10 mouse cellular contexts compared by ENCODE assay signal in the genomic region with DNA sequence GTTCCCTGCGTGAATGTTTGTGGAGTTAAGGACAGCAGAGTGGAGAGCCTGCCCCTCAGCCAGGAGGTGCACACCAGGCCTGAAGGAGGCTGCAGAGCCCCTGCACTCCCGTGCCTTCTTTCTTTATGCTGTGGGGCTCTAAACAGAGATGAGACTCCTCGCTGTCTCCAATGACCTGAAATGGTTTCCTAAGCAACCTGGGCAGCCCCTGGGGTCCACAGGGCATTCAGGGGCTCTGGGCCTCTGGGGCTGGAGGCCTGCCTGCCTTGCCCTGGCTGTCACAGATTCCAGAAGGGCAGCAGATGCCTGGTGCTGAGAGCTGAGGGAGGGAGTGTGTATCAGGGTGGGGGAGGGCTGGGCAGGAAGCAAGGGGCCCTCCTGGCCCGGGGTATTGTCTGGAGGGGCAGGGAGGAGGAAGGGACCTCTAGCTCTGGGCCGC. TPM values are rescaled to one million over a fixed set of nuclear protein-coding genes. Genes with fewer than 3 reads are reported as not detected.
A peak's percentile ranks its signal among the peaks of the same experiment; 100 is the strongest.
DNase-seq lines count a peak whose midpoint lies in the region; ATAC-seq lines count a peak whose summit lies in the region.
"Had no signal": no experiment of that assay in that cellular context is flagged by ENCODE, and none has a peak within 500 bp of the region (broad histone marks: within the 10 kb centered on the region; RNA-seq: fewer than 3 reads in every experiment).

No protein-coding gene starts in this region.

- H3K9me3 ChIP-seq in embryonic facial prominence, embryonic 10.5 days, result peaks cover 3% of the 10 kb centered on the region; the same call in 1 of the 2 replicates
- no peaks in the 10 kb centered on the region for H3K9me3 ChIP-seq in hindbrain, embryonic 11.5 days (ENCODE audit: control insufficient read depth, low read length)
- 0 out of 2 replicates have a peak, but pooled peaks cover 2% of the 10 kb centered on the region for H3K9me3 ChIP-seq in neural tube, embryonic 11.5 days (ENCODE audit: control insufficient read depth, low read length)

- 0 out of 2 replicates have a peak, but pooled peaks cover 5% of the 10 kb centered on the region for H3K27me3 ChIP-seq in embryonic facial prominence, embryonic 10.5 days (replicated peaks; ENCODE audit: low read depth, poor library complexity, severe bottlenecking)
- H3K27me3 ChIP-seq in hindbrain, embryonic 11.5 days (ENCODE audit: control insufficient read depth, insufficient read depth, low read length), result no peaks in the 10 kb centered on the region
- no peaks in the 10 kb centered on the region for H3K27me3 ChIP-seq in neural tube, embryonic 11.5 days (ENCODE audit: control insufficient read depth, insufficient read depth, low read length)

- no peak overlapping the region for H3K4me2 ChIP-seq in hindbrain, embryonic 11.5 days (replicated peaks; ENCODE audit: low read depth, low read length)
- H3K4me2 ChIP-seq in neural tube, embryonic 11.5 days (ENCODE audit: low read depth), result no peak overlapping the region

- H3K4me1 ChIP-seq in embryonic facial prominence, embryonic 10.5 days, result peaks cover 20% of the 10 kb centered on the region
- H3K4me1 ChIP-seq in hindbrain, embryonic 11.5 days (replicated peaks; ENCODE audit: control insufficient read depth, insufficient read depth, low read length), result peaks cover 11% of the 10 kb centered on the region
- H3K4me1 ChIP-seq in neural tube, embryonic 11.5 days (ENCODE audit: control insufficient read depth, insufficient read depth, low read length), result peaks cover 14% of the 10 kb centered on the region

- WGBS in embryonic facial prominence, embryonic 10.5 days, result 5% methylated on average over 5 of the region's 5 CpGs
- 1% methylated on average over 5 of the region's 5 CpGs for whole genome bisulfite sequencing in hindbrain, embryonic 11.5 days
- 4% methylated on average over 5 of the region's 5 CpGs for WGBS in neural tube, embryonic 11.5 days

- H3K27ac ChIP-seq in embryonic facial prominence, embryonic 10.5 days (replicated peaks), result peak overlapping the region; percentile 85
- peak overlapping the region; percentile 75 for H3K27ac ChIP-seq in hindbrain, embryonic 11.5 days (ENCODE audit: low read depth, low read length)
- peak overlapping the region; percentile 71 for H3K27ac ChIP-seq in neural tube, embryonic 11.5 days (ENCODE audit: low read depth, low read length)

- intact Hi-C loops in left cerebral cortex, postnatal 4 days (cut with DNase I), result no loop called here

- H3K9ac ChIP-seq in hindbrain, embryonic 11.5 days (ENCODE audit: low read depth, low read length), result peak overlapping the region; percentile 44
- H3K9ac ChIP-seq in neural tube, embryonic 11.5 days (ENCODE audit: low read length), result peak overlapping the region; percentile 27; the same call in 1 of the 2 replicates
- H3K9ac ChIP-seq: liver, postnatal 0 days had no signal

- peak; percentile 67 for DNase-seq in left cerebral cortex, postnatal 4 days
- DNase-seq in left cerebral cortex, adult 11 months (ENCODE audit: low spot score), result no peak
- peak; percentile 72 for DNase-seq in embryonic facial prominence, embryonic 10.5 days (ENCODE audit: low spot score)
- peak; percentile 67 for DNase-seq in hindbrain, embryonic 11.5 days (ENCODE audit: low spot score)
- peak; percentile 54 for DNase-seq in neural tube, embryonic 11.5 days (ENCODE audit: low spot score)
- DNase-seq in layer of hippocampus, adult 9-10 months (ENCODE audit: low spot score), result no peak
- no peak for DNase-seq in frontal cortex, adult 2 months (ENCODE audit: extremely low spot score in 1 of 2, low spot score in 1 of 2)
- DNase-seq: liver, postnatal 0 days had no signal

- ATAC-seq in hindbrain, embryonic 11.5 days (ENCODE audit: low FRiP score), result peak; percentile 85
- ATAC-seq in neural tube, embryonic 11.5 days (ENCODE audit: insufficient read depth, low FRiP score, low TSS enrichment), result peak; percentile 60
- ATAC-seq: liver, postnatal 0 days had no signal

- H3K36me3 ChIP-seq in embryonic facial prominence, embryonic 10.5 days (replicated peaks), result no peaks in the 10 kb centered on the region
- H3K36me3 ChIP-seq in hindbrain, embryonic 11.5 days (ENCODE audit: control insufficient read depth, insufficient read depth, low read length), result no peaks in the 10 kb centered on the region
- H3K36me3 ChIP-seq in neural tube, embryonic 11.5 days (ENCODE audit: control insufficient read depth, insufficient read depth, low read length), result no peaks in the 10 kb centered on the region

- H3K4me3 ChIP-seq in embryonic facial prominence, embryonic 10.5 days, result no peak overlapping the region
- no peak overlapping the region for H3K4me3 ChIP-seq in hindbrain, embryonic 11.5 days (ENCODE audit: low read depth, low read length)
- H3K4me3 ChIP-seq in neural tube, embryonic 11.5 days (ENCODE audit: low read depth, low read length), result no peak overlapping the region

RNA-seq across cellular contexts. Expression of gene Nkd1, which starts 32.7 kb away (rescaled TPM):
- total RNA-seq in left cerebral cortex, postnatal 4 days (2021), result 10 to 100 TPM; 22.5 to 25.7 TPM
- 43.5 and 49.7 TPM in 2 replicates for polyA plus RNA-seq in embryonic facial prominence, embryonic 10.5 days (2016; fragmentation: Nextera tagmentation; extraction: Ambion mirVana)
- polyA plus RNA-seq in hindbrain, embryonic 11.5 days (2014; fragmentation: Nextera tagmentation; extraction: Ambion mirVana), result 83.1 and 89.8 TPM in 2 replicates
- 64.7 and 68.7 TPM in 2 replicates for polyA plus RNA-seq in neural tube, embryonic 11.5 days (2014; fragmentation: Nextera tagmentation; extraction: Ambion mirVana)
- polyA plus RNA-seq in frontal cortex, adult 2 months (2012; rRNA removed), result 23.1 and 26.6 TPM in 2 replicates
- total RNA-seq: MEL; neutrophil, adult 5-6 weeks had no signal

Comparison
In these comparisons a context has a peak if more than half of its experiments do, and no peak if none do; other contexts are left out.
1. DNase-seq: peak in left cerebral cortex, postnatal 4 days (single experiment), embryonic facial prominence, embryonic 10.5 days (single experiment), hindbrain, embryonic 11.5 days (single experiment) and neural tube, embryonic 11.5 days (single experiment); none in left cerebral cortex, adult 11 months (single experiment), layer of hippocampus, adult 9-10 months (single experiment) and frontal cortex, adult 2 months (0 of 2).
2. Peak in every context shown above with its lines, with median percentiles within 50 percentile points of each other: H3K27ac ChIP-seq.